Mouse (Mus musculus): ENCODE results near the gene Jak3.

DNA sequence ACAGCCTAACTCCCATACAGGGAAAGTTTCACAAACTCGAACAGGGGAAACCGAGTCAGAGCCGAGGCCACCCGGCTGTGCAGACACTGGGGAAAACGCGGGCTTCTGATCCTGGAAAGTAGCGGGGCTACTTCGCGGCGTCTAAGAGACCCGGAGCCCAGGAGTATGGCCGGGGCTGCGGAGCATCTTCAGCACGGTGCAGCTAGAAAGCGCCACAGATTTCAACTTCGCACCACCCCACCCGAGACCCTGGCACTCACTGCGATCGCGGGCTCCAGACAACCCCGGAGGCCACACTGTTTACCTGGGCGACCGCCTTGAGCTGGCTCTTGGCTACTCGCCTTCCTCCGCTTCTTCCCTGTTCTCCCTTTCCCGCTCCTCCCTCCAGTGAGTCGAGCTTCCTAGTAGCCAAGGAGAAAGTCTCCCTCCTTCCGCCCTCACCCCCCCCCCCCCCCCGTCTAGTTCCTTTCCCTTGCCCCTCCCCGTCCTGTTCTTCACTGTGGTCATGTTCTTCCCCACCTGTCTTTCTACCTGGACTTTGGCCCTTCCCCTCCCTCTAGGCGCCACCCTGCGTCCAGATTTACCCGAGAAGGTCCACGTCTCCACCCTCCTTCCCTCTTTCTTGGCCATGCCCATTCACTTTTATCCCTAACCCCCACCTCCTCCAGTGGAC lies 25.5 kb downstream of the Jak3 start, which contains the start of gene B3gnt3:
- TF ChIP-seq CTCF (IDR thresholded peaks at IDR 0.05; ENCODE audit: low read depth, low read length) (no peak), TAL1 (conservative IDR thresholded peaks at IDR 0.05; ENCODE audit: low read depth, low read length) (no peak), GATA1 (IDR thresholded peaks at IDR 0.05; ENCODE audit: borderline replicate concordance, low read length) (no peak)

All from G1E (cell line).